Mouse (Mus musculus) forebrain, postnatal 0 days (tissue): ENCODE results near the gene Zfp746. TPM values are rescaled to one million over a fixed set of nuclear protein-coding genes. Genes with fewer than 3 reads are reported as not detected.
A peak's percentile ranks its signal among the peaks of the same experiment; 100 is the strongest.
"Not testable (repeated sequence)": the region's sequence is repeated elsewhere in the genome, so short reads cannot be mapped to it uniquely, and the experiment has no call there.

Experiments used
- ATAC-seq: fragments of 200-750 bp; cut with Nextera tagmentation; 2 replicates; pipeline ENCODE4 v1.8.0; 2017; ENCODE audit warnings: mild to moderate bottlenecking, moderate library complexity
- DNase-seq: peaks from one replicate; pipeline ENCODE4 v3.0.0-alpha.2; 2015
- H3K27ac ChIP-seq: fragments of 300-500 bp; sonication (generic); 2 replicates; pipeline ENCODE4 v1.5.1; 2014; ENCODE audit warnings: low read depth, mild to moderate bottlenecking, antibody characterized with exemption, low read length, moderate library complexity, mixed read lengths
- H3K27me3 ChIP-seq: fragments of 300-500 bp; sonication (generic); 2 replicates; pipeline ENCODE4 v1.6.1; 2014; ENCODE audit warnings: mild to moderate bottlenecking, low read length, mixed read lengths; ENCODE audit not compliant: insufficient read depth
- H3K36me3 ChIP-seq: fragments of 300-500 bp; sonication (generic); 2 replicates; pipeline ENCODE4 v1.6.1; 2014; ENCODE audit warnings: mild to moderate bottlenecking, moderate library complexity; ENCODE audit not compliant: insufficient read depth
- H3K4me1 ChIP-seq: fragments of 300-500 bp; sonication (generic); 2 replicates; pipeline ENCODE4 v1.6.1; 2014; ENCODE audit warnings: antibody characterized with exemption; ENCODE audit not compliant: insufficient read depth
- H3K4me2 ChIP-seq: fragments of 300-500 bp; sonication (generic); 2 replicates; pipeline ENCODE4 v1.6.1; 2014; ENCODE audit warnings: low read depth, mild to moderate bottlenecking, moderate library complexity
- H3K4me3 ChIP-seq: fragments of 300-500 bp; sonication (generic); 2 replicates; pipeline ENCODE4 v1.5.1; 2014; ENCODE audit warnings: low read depth, low read length, mixed read lengths
- H3K9ac ChIP-seq: fragments of 300-500 bp; sonication (generic); 2 replicates; pipeline ENCODE4 v1.6.1; 2014; ENCODE audit warnings: mild to moderate bottlenecking
- H3K9me3 ChIP-seq: fragments of 300-500 bp; sonication (generic); 2 replicates; pipeline ENCODE4 v1.6.1; 2016; ENCODE audit warnings: low read length
- CTCF ChIP-seq: sonication (generic); IDR thresholded peaks from 2 replicates; pipeline ENCODE4 v1.5.1; 2016; ENCODE audit warnings: antibody characterized with exemption, control low read depth, low read depth
- WGBS: fragments of 180-500 bp; shearing (Covaris S2); extraction: QIAGEN DNeasy Blood & Tissue Kit; methylation state at CpG from one replicate; pipeline ENCODE4 v1.1.7; 2014; 5-methylcytosine and 5-hydroxymethylcytosine counted together
- polyA plus RNA-seq: library from polyadenylated mRNA; unstranded; fragments of >200 nt; fragmentation: Nextera tagmentation; extraction: Ambion mirVana; gene quantifications from 2 replicates; pipeline ENCODE4 v1.2.1, GENCODE M21; 2015
- total RNA-seq: library from RNA; depleted of rRNA; stranded (reverse); fragments of >200 nt; gene quantifications from 2 replicates; pipeline ENCODE4 v1.2.3, GENCODE M21; 2014; rRNA removed

Zfp746 gene
- total RNA-seq (40.6 and 51.6 TPM in 2 replicates), polyA plus RNA-seq (13.2 and 15.5 TPM in 2 replicates)

DNA sequence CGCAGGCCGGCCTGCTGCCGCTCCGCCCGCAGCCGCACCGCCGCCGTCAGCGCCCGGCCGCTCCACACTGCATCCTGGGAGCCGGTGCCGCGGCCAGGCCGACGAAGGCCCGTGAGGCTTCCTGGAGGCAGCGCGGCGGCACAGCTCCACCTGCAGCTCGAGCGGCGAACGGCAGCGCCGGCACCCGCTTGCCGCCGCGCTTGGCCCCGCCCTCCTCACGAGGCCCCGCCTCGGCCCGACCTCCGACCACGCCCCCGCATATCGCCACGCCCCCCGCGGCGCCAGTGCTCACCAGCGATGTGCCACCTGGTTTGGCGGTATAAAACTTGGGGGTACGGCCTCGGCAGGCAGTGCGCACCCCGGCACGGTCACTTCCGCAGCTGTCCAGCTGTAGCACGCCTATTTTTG lies at the start of gene Zfp746:
Zfp746 (minus strand) TSS at position 123 of the 408 bp plus-strand sequence.
- Histone ChIP-seq H3K9me3 (no peaks in the 10 kb centered on the region), H3K4me1 (peaks cover 7% of the 10 kb centered on the region), H3K9ac (peak within 1 kb of the TSS; percentile 82), H3K4me2 (peak within 1 kb of the TSS; percentile 73), H3K27ac (peak within 1 kb of the TSS; percentile 89), H3K36me3 (peaks cover 21% of the 10 kb centered on the region), H3K27me3 (no peaks in the 10 kb centered on the region), H3K4me3 (peak within 1 kb of the TSS; percentile 83)
- peak; percentile 93 for ATAC-seq
- DNase-seq, result peak; percentile 93
- TF ChIP-seq CTCF, result peak; percentile 73
- WGBS, result under 1% methylated on average over 44 of the region's 53 CpGs

DNA sequence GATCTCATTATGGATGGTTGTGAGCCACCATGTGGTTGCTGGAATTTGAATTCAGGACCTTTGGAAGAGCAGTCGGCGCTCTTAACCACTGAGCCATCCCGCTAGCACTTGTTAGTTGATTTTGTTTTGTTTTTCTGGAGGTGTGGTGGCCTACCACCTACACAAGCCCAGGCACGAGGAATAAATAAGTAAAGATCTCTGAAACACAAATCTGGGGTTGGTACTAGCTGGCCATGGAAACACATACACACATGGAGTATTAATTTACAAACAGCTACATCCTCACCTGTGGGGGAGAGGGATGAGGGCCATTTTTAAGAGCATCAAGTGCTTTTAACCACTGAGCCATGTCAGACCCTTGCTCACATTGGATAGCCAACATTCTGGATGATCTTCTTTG lies 34.7 kb upstream of the Zfp746 start:
- not testable (repeated sequence) for H3K4me3 ChIP-seq, H3K4me1 ChIP-seq, H3K36me3 ChIP-seq, H3K9me3 ChIP-seq, H3K27ac ChIP-seq, H3K27me3 ChIP-seq, H3K9ac ChIP-seq, H3K4me2 ChIP-seq, ATAC-seq
- WGBS, result 79% methylated on average over 4 of the region's 4 CpGs
- DNase-seq, result peak; percentile 5

DNA sequence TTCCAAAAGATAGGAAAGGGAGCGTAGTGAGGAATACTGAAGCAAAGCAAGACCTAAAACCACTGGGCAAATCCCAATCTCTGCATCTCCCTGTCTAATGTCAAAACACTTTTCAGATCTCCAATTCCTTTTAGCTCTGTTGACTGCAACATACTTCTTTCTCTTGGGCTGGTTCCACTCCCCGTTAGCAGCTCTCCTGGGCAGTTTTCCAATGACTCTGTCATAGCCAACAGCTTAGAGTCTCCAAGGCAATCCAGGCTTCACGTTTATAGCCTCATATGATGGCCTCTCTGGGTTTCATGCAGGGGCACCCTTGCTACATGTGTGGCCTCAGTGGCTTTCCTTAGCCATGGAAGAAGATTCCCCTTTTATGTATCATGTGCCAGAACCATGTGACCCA lies 29.6 kb upstream of the Zfp746 start:
- TF ChIP-seq CTCF, result no peak
- Histone ChIP-seq H3K27ac (no peak overlapping the region), H3K4me2 (no peak overlapping the region), H3K4me3 (no peak overlapping the region), H3K27me3 (no peaks in the 10 kb centered on the region), H3K36me3 (no peaks in the 10 kb centered on the region), H3K9me3 (no peaks in the 10 kb centered on the region), H3K4me1 (no peaks in the 10 kb centered on the region), H3K9ac (no peak overlapping the region)
- DNase-seq (peak; percentile 46), ATAC-seq (no peak)
- 41% methylated on average over 3 of the region's 3 CpGs for WGBS

DNA sequence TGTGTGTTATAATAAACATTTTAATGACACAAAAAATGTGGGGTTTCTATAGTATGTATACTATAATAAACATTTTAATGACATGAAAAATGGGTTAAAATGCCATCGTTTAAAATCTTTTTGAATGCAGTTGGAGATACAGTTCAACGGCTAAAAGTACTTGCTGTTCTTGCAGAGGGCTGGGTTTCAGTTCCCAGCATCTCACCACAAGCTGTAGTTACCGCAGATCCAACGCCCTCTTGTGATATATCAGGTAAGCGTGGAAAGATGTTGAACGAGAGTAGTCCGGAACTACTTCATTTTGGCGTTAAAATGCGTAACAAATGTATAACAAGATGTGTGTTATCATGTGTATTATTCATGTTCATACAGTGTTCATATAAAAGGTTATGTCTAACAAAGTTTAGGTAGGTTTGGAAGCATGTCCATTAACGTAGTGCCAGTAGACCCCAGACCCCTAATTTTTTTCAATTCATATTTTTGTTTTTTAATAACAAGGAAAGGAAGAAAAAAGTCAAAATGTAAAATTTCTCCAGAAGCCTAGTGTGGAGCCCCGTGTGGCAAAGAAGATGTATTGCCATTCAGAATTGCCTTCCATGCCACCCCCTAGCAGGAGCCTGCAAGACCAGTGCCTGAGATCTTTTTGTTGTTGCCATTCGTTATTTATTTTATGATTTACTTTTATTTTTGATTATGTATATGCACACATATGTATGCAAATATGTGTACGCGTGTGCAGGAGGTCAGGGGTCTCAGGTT lies 743 bp upstream of the Zfp746 start:
- peak overlapping the region; percentile 83 for H3K4me3 ChIP-seq
- H3K4me2 ChIP-seq, result peak overlapping the region; percentile 73
- peak overlapping the region; percentile 82; the same call in 1 of the 2 replicates for H3K9ac ChIP-seq
- TF ChIP-seq CTCF, result peak; percentile 44; the same call in 1 of the 2 replicates
- no peak for ATAC-seq
- peak; percentile 21 for DNase-seq
- peaks cover 7% of the 10 kb centered on the region for H3K4me1 ChIP-seq
- H3K27me3 ChIP-seq, result no peaks in the 10 kb centered on the region
- peaks cover 15% of the 10 kb centered on the region for H3K36me3 ChIP-seq
- 42% methylated on average over 14 of the region's 14 CpGs for WGBS
- no peak overlapping the region for H3K27ac ChIP-seq
- no peaks in the 10 kb centered on the region for H3K9me3 ChIP-seq

DNA sequence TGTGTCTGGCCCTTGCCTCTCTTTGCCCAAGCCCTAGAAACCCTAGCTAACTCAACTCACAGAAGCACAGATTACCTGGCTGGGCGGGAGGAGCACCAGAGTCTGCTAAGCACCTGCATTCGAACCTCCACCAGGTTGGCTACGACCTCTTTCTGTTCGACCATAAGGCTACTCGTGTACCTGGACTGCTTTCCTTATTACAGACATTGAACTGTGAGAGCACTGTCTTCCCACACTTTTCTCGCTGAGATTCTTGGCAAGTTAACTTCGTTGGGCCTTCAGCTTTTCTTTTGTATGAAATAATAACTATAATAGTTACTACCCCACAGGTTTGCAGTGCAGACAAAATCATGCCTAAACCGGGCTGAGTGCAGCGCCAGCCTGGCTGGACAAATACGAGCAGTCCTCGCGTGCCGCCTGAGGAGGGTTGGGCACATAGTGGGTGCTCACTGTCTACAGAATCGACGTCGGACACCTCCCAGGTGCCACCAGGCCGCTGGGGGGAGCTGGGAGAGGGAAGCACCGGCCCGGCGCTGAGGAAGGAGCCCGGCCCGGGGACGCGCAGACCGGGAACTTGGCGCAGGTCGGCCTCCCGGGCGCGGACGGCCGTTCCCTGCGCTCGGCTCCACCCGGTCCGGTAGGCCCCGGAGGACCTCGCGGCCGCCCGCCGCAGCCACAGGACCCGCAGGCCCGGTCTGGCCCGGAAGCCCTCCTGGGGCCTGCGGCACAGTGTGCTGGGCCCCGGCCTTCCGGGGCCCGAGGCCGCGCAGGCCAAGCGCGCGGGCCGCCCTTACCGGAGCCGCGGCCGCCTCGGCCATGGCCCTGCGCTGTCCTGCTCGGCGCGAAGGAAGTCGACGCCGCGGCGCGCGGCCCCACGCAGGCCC lies 630 bp downstream of the Zfp746 start:
- peak; percentile 79 for ATAC-seq
- H3K27ac ChIP-seq, result peak overlapping the region; percentile 89
- DNase-seq, result peak; percentile 73
- H3K4me2 ChIP-seq, result peak overlapping the region; percentile 73
- H3K9me3 ChIP-seq, result no peaks in the 10 kb centered on the region
- peak overlapping the region; percentile 82 for H3K9ac ChIP-seq
- H3K4me3 ChIP-seq, result peak overlapping the region; percentile 83
- no peaks in the 10 kb centered on the region for H3K27me3 ChIP-seq
- WGBS, result 4% methylated on average over 64 of the region's 72 CpGs
- peaks cover 28% of the 10 kb centered on the region for H3K36me3 ChIP-seq
- H3K4me1 ChIP-seq, result peaks cover 7% of the 10 kb centered on the region
- TF ChIP-seq CTCF, result peak; percentile 52

DNA sequence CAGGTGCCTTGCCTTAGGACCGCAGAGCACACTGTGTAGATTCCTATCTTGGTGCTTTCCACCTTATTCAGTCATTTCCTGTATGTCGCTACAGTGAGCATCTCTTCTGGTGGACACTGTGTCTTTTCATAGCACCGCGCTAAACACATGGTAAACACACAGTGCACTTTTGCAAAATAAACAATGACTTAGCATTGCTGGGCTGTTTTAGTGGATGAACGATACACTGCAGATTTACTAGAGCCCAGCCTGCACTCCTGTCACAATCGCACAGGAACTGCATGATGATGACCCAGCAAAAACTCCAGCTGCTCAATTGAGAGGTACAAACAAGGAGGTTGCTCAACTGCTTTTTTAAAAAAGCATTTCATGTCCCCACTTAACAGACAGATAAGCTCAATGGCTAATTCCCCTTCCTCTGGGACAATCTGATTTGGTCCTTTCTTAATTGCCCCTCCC lies 2.6 kb downstream of the Zfp746 start:
- H3K4me3 ChIP-seq, result no peak overlapping the region
- ATAC-seq, result no peak
- no peaks in the 10 kb centered on the region for H3K27me3 ChIP-seq
- no peak overlapping the region for H3K27ac ChIP-seq
- peaks cover 7% of the 10 kb centered on the region for H3K4me1 ChIP-seq
- no peaks in the 10 kb centered on the region for H3K9me3 ChIP-seq
- 93% methylated on average over 6 of the region's 6 CpGs for WGBS
- no peak overlapping the region for H3K9ac ChIP-seq
- no peak overlapping the region for H3K4me2 ChIP-seq
- TF ChIP-seq CTCF, result no peak
- DNase-seq, result no peak
- peaks cover 48% of the 10 kb centered on the region for H3K36me3 ChIP-seq
